Mouse (Mus musculus): ENCODE results near the gene Tmsb15b2. TPM values are rescaled to one million over a fixed set of nuclear protein-coding genes. Genes with fewer than 3 reads are reported as not detected.
"Not testable (repeated sequence)": the region's sequence is repeated elsewhere in the genome, so short reads cannot be mapped to it uniquely, and the experiment has no call there.

The Tmsb15b2 gene
- total RNA-seq (2022) = 10 to 100 TPM; 10.5 to 27.6 (median 20.0) TPM

DNA sequence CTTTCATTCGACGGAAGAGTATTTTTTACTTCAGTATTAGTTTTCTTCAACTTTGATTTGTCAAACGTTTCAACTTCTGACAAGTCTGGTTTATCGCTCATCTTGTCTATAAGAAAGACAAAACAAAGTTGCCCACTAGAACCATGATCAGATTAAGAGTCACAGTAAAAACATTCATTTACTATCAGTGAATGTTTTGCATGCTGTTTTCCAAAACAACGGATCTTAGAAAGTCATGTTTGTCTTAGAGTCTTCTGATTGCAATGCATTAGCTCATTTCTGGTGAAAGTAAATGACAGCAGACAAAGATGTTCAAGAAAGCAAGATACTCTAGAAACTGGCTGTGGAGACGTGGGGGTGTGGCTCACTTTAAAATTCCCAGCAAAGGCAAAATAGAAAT is at the start of gene Tmsb15b2:
Tmsb15b2 (minus strand) TSS at position 101 of the 400 bp plus-strand sequence.
- DNase-seq (ENCODE audit: low spot score in 2 of 2) = not testable (repeated sequence)

DNA sequence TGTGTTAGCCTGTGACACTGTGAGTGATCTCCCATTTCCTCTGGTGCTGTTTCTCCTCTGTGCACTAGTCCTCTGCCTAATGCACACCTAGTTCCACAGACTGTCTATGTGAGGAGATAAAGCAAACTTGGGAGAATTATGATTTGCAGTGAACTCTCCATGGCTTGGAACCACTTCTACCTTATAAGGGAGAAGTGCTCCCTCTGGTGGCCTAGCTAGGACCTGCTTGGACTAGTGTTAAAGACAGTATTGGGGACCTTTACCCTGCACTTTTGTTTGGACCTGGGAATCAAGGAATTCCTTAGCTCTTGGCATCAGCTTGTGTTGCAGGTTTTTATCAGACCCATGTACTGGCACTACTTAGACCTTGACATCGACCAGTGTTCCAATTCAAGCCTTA is 44.0 kb upstream of the Tmsb15b2 start:
- DNase-seq (ENCODE audit: low spot score in 2 of 2) = no peak

DNA sequence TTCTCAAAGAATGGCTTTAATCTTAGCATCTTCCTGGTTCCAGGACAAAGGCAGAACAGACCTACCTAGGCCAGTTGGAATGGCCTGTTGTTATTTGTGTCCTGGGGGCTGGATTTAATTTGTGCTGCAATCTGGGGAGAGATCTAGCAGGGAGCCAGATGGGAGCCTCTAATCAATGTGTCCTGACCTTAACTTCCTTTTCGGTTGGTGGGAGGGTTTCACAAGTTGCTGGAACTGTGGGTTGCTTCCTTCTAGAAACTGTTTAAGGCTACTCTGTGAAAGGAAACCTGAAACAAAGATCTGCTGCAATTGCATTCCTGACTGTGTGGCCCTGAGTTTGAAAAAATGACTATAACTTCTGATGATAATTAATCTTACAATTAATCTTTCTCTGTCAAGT is 42.4 kb upstream of the Tmsb15b2 start:
- DNase-seq (ENCODE audit: low spot score in 2 of 2) = no peak

DNA sequence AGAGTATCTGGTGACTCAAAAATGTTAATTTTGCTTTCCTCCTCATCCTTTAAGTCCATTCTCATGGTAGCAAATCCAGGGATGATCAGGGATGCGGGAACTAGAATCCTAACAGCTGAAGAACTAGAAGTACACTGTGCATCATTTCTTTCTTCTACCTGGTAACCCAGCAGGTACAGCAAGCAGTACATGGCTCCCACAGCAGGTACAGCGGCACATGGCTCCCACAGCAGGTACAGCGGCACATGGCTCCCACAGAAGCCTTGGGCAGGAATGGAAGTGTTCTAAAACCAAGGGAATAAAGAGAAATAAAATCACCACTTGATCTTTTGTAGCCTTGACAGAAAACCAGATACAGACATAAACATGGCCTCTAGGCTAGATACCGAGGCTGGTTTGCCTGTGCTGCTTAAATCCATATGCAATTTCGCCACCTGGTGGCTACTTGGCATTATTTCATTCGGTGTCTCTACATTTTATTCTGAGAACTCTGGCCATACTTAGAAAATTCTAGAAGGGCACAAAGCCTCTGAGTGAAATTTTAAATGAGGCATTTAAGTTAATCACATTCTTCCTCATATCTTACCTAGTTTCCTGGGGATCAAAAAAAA is 39.9 kb upstream of the Tmsb15b2 start:
- no peak for DNase-seq (ENCODE audit: low spot score in 2 of 2)

DNA sequence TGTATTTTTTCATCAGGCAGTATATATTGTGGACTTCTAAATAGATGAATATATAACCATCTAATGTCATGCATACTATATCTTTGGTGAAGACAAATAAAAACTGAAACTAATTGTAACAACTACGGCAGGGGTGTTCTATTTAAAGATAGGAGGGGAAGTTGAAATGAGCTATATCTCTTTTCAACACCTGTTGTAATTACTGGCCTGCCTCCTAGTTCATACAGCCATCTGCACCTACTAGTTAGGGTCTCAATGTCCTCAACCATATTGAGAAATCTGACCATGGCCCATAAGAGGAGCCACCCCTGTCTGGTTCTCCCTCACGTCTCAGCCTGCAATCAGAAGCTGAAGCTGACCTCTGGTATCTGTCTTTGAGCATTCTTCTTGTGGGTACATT is 21.0 kb upstream of the Tmsb15b2 start:
- no peak for DNase-seq (ENCODE audit: low spot score in 2 of 2)

DNA sequence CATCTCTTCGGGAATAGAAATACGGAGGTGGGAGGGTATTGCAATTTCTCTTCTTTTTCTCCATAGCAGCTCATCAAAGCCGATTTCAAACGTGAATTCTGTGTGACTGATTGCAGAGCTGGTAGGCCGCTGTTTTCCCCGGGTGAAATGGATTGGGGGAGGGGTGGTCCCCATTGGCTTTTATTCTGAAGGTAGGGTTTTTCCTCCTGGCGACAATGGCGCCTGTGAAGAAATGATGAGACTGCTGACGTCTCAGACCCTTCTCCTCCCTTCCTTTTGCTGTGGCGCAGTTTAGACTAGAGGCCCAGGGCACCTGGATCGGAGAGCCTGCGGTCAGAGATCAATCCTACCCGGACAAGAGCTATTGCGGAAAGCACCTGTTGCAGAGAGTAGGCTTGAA is 18.3 kb upstream of the Tmsb15b2 start:
- DNase-seq (ENCODE audit: low spot score in 2 of 2) = no peak

DNA sequence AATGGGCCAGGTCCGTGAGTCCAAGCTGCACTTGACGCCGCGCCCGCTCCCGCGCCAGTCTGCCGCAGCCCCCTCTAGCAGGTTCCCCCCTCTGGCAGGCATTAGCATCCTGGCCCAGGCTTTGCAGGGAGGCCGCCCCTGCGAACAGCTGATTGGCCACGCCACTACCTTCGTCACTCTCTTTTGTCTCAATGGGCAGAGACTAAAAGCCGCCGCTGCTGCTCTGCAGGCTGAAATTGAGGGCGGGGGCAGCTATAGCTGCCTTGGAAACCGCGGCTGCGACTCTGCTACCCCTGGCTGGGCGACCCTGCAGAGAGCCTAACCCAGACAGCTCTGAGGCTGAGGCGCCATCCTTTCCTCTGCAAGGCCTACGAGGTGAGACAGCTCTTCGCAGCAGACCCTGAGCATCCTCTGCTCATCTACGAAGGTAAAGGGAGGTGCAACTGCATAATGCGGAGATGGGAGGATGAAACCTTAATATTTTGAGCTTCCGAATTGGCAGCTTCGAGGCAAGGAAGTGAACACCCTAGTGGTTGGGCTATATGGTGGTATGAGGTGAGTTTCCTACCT is 17.8 kb upstream of the Tmsb15b2 start, which contains the start of gene Zcchc18:
Zcchc18 (plus strand) TSS at position 178 of the 570 bp plus-strand sequence.
- DNase-seq (ENCODE audit: low spot score in 2 of 2) = peak; percentile 60 to 88

DNA sequence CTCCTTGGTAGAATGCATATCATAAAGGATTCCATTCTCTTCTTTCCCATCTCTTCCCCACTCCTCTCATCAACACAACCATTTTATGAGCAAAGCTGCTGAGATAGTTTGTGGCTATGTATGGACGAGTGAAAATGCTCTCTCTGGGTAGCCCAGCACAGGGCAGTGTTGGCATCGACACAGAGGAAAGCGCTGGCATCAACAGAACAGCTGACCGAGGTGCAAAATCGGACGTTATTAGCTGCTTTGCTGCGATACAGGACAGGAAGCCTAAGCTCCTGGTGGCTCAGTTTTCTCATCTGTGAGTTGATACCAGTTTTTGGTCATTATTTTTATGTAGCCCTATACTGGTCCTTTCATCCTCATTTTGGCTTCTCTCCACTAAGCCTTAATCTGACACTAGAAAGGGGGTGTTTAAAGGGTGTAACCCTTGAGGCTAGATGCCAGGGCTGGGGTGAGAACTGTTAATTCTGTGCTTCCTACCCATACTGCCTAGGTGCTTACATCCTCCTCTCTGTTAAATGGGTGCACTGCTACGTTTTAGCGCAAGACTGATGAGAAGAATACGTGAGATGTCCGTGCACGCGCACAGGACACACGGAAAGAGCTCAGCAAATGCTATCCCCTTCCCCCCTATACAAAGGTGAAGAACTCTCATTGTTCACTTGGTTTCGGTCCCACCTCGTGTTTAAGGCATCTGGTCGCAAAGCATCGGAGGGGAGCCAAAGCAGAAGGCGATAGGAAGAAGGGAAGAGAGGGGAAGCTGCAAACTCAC is 17.1 kb upstream of the Tmsb15b2 start:
- DNase-seq (ENCODE audit: low spot score in 2 of 2) = no peak

DNA sequence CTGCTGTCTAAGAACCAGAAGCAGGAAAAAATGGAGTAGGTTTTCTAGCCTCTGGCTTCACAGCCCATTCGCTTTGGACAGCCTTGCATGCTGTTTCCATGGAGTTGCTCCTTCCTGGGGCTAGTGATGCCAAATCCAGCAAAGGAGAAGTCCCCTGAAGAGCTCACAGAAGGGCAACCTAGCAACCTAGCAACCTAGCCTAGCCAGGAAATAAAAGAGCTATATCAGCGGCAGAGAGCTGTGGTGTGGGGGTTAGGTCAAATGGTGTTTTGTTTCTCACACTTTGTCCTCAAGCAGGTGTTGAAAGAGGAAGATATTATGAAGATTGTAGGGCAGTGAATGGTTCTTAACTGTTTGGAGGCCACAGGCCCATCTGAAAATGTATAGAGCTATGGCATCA is 16.0 kb upstream of the Tmsb15b2 start:
- no peak for DNase-seq (ENCODE audit: low spot score in 2 of 2)

DNA sequence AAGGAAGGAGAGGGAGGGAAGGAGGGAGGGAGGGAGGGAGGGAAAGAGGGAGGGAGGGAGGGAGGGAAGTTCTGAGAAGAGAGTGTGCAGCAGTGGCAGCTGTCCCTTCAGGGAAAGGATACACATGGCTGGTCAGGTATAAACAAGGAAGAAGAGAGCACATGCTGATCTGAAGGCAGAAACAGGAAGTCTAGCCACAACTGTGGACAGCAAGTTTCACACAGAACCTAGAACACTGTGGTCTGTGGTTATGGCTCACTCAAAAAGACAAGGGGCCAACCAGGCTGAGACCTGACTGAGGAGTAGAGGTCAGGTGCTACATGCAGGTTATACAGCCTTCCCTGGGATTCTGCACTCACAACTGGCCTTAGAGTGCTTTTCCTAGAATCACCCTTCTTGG is 10.7 kb upstream of the Tmsb15b2 start:
- DNase-seq (ENCODE audit: low spot score in 2 of 2) = no peak

DNA sequence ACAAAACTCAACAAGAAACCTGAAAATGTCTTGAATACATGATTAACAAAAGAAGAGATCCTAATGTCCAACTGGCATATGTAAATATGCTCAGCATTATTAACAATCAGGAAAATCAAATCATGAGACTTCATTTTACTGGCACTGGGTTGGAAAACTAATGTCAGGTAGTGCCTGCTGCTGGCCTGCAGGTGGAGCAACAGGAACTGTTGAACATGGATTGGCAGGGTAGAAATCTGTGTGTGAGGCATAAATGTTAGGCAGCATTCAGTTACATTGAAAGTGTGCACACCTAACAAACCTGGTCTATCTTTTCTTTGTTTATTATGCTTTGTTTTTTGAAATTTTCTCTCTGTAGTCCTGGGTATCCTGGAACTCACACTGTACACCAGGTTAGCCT is 3.3 kb upstream of the Tmsb15b2 start:
- no peak for DNase-seq (ENCODE audit: low spot score in 2 of 2)

DNA sequence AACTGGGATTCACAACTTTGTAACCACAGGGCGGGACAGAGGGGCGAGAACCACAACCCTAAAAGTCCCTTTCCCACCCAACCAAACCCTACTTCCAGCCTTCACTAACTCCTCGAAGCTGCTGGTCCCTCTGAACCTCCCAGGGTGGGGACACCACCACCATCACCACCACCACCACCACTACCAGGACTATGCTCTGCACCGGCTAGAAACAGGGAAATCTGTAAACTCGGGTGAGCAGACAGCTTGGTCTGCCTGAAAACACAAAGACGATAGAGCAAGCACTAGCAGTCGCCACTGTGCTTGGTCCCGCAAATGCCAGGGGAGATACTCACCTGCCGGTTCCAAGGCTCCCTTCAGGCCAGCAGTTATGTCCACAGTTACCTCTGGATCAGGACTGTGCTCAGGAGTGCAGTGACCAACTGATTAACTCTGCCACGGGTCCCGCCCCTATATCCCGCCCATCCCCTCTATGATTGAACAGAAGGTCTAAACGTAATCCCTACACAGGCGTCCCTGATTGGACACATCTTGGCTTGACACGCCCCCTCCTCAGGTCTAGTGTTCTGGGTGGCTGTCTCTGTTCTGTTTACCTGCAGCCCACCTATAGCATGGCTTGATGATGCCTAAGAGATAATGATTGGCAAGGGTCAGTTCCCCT is 1.3 kb upstream of the Tmsb15b2 start, which contains the start of the genes Tmsb15l and Tmsb15b1:
Tmsb15l (minus strand) TSS at position 446 of the 661 bp plus-strand sequence.
Tmsb15b1 (minus strand) TSS at position 451 of the 661 bp plus-strand sequence.
- peak in 1 of 2 experiments; percentile 63 for DNase-seq (ENCODE audit: low spot score in 2 of 2)

DNA sequence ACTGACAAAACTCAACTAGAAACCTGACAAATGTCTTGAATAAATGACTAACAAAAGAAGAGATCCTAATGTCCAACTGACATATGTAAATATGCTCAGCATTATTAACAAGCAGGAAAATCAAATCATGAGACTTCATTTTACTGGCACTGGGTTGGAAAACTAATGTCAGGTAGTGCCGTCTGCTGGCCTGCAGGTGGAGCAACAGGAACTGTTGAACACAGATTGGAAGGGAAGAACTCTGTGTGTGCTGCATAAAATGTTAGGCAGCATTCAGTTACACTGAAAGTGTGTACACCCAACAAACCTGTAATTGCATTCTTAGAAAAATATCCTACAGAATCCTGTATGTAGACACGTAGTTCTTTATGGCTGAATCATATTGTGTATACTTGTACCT is 15.6 kb downstream of the Tmsb15b2 start:
- no peak for DNase-seq (ENCODE audit: low spot score in 2 of 2)

DNA sequence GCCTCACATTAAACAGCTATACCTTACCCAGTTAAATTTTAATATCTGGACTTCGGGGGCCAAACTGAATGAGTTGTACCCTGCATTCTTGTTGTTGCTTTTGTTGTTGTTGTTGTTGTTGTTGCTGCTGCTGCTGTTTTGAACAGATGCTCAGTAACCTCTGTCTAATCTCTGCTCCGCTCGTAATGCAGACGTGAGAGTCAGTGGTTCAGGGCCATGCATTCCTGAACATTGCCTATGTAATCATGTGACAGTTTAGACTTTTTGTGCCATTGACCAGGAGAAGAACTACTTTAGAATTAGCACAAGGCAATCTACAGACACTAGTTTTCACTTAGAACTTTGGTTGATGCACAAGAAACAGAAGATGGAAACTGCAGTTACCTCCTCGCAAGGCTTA is 17.0 kb downstream of the Tmsb15b2 start:
- DNase-seq (ENCODE audit: low spot score in 2 of 2) = not testable (repeated sequence)

DNA sequence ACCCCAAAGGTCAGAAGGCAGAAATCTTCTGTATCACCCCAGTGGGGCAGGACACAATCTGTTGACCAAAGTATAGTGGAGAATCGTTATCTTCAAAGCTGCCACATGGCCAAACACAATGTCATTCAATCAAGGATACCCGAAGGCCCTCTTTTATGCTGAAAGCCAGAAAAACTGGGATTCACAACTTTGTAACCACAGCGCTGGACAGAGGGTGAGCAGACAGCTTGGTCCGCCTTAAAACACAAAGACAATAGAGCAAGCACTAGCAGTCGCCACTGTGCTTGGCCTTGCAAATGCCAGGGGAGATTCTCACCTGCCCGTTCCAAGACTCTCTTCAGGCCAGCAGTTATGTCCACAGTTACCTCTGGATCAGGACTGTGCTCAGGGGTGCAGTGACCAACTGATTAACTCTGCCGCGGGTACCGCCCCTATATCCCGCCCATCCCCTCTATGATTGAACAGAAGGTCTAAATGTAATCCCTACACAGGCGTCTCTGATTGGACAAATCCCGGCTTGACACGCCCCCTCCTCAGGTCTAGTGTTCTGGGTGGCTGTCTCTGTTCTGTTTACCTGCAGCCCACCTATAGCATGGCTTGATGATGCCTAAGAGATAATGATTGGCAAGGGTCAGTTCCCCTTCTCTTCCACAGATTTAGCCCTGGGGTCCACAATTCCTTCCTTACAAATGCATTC is 17.6 kb downstream of the Tmsb15b2 start:
- peak; percentile 28 to 89 for DNase-seq (ENCODE audit: low spot score in 2 of 2)

DNA sequence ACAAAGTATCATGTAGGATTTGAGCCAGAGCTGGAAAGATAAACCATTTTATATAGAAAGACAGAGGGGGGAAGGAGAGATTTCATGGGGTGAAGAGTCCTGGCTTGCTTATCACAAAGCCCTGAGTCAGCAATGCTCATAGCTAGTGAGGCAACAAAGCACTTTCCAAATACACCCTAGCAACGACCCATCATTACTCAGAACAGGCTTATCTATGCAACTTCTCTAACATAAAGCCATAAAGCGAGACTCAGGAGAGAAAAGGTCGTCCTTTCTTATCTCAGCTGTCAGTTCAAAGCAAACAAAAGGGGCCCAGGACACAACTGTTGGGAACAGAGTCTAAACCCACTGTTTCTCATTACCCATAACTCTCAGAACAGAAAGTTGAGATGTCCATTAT is 37.3 kb downstream of the Tmsb15b2 start:
- no peak for DNase-seq (ENCODE audit: low spot score in 2 of 2)

DNA sequence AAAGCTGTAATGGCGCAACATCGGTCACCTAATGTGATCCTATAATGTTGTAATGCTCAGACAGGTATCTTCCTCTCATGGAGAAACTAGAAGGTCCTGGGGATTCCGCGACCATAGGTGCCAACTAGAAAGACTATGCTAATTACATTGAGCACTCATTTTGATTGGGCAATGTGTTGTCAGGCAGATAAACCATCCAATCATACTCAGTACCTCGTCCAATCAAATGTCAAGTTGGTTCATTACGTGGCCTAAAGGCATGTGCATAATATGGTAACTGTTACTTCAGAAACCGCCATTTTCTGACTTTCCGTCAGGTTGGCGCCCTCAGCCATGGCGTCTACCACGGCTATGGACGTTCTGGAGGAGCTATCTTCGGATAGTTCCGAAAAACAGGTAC is 48.3 kb downstream of the Tmsb15b2 start, which contains the start of gene H2bfm:
H2bfm (plus strand) TSS at position 295 of the 400 bp plus-strand sequence.
- no peak for DNase-seq (ENCODE audit: low spot score in 2 of 2)

DNA sequence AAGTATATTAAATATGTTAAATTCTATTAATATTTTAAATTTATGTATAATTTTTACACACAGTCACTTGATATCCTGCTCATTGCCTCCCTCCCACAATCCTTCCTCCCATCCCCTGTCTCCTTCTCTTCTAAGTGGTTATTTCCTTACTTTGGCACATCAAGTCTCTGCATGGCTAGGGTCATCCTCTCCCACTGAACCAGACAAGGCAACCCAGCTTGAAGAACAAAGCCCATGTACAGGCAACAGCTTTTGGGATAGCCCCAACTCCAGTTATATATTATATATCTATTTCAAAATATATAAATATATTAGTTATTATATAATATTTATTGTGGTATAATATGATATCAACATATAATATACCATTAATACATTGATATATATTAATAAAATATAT is 49.4 kb downstream of the Tmsb15b2 start:
- no peak for DNase-seq (ENCODE audit: low spot score in 2 of 2)

Data from left cerebral cortex, adult 8-10 months (tissue).